Mouse (Mus musculus): Measurements from ENCODE around the gene Dtx3. TPM values are rescaled to one million over a fixed set of nuclear protein-coding genes. Genes with fewer than 3 reads are reported as not detected.
A peak's percentile ranks its signal among the peaks of the same experiment; 100 is the strongest.

Dtx3 gene
- total RNA-seq, 4 experiments from 2014 or later, result 214 to 267 (median 229) TPM

DNA sequence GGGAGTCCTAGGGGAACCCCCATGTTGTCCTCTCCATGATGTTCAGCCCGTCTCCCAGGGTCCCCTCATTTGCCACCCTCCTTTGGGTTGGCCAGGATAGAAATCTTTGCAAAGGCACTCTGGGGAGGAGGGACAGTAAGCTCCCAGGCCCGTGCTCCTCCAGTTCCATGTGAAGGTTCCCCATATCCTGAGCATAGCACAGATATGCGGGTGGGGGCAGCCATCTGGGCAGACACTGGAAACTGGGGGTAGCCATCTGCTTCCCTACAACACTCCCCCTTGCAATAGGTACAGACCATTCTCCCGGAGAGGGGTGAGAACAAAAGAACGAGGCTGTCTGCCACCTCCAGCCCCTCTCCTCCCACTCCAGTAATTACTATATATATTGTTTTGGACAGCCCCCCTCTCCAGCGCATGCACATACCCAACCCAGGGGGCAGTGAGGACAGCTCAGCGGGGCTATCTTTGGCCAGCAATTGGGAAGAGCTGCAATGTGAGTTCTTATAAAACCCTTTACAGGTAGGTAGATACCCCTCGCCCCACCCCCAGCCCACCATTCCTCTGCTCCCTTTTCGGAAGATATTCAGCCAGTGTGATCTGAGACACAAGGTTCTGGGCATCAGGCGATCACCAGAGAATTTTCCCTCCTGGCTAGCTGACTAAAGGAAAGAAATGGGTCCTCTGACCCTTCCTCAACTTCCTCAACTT is 8.0 kb downstream of the Dtx3 start:
- peak; percentile 85 to 89 for DNase-seq (ENCODE audit: low spot score in 2 of 2)

DNA sequence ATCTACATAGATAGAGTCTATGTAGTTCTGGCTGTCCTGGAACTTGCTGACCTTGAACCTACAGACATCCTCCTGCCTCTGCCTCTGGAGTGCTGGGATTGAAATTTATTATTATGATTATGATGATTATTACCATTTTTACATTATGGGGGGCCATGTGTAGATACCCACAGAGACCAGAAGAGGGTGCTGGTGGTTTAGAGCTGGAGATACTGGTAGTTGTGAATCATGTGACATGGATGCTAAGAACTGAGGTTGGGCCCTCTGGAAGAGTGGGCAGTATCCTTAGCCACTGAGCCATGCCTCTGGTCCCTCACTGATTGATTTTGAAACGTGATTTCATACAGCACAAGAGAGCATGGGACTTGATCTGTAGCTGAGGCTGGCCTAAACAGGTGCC is 9.1 kb downstream of the Dtx3 start:
- no peak for DNase-seq (ENCODE audit: low spot score in 2 of 2)

DNA sequence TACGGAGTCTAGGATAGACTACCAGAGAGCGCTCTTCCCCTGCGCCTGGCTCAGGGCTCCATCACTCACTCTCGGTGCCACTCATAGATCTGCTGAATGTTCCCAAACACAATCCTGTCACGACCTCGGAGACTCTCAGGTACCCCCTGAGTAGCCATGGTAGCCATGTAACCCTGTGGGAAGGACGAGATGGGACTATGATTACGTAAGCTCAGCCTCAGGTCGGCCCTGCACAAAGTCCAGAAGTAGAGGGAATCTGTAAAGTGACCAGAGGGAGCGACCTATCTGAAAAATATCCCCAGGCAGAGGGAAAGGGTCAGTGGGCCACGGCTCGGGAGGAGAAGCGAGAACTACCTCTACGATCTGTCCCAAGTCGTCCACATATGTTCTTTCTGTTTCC is 10.0 kb downstream of the Dtx3 start:
- DNase-seq (ENCODE audit: low spot score in 2 of 2), result no peak

DNA sequence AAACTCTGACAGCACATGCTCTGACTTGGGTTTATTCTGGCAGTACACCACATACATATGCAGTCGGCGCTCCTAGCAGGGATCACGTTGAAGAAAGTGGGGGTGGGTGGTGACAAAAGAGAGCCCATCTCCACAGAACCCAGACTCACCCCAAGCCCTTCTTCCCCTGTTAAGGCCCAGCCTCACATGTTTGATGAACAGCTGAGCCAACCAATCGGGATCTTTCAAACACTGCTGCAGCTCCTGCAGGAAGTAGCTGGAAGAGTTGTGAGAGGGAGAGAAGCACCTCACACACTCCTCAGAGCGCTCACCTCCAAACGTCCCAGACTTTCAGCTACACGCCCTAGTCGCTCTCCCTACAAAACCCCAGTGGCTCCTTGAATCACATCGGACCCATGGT is 10.4 kb downstream of the Dtx3 start:
- no peak for DNase-seq (ENCODE audit: low spot score in 2 of 2)

DNA sequence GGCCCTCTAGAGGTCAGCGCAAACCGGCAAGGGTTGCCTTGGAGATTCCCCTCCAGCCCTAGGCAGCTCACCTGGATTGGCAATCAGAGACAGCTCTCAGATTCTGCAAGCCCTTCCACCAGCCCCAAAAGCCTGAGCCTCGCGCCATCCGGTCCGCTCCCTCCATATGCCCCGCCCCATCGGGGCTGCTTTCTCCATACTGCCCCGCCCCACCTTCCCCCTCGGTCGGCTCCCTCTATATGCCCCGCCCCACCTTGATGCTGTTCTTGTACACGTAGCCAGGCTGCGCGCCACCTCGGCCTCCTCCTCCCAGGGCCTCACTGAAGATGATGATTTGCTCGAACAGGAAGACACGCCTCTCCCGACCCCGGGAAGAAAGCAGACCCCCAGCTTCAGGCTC is 11.8 kb downstream of the Dtx3 start:
- DNase-seq (ENCODE audit: low spot score in 2 of 2), result no peak

DNA sequence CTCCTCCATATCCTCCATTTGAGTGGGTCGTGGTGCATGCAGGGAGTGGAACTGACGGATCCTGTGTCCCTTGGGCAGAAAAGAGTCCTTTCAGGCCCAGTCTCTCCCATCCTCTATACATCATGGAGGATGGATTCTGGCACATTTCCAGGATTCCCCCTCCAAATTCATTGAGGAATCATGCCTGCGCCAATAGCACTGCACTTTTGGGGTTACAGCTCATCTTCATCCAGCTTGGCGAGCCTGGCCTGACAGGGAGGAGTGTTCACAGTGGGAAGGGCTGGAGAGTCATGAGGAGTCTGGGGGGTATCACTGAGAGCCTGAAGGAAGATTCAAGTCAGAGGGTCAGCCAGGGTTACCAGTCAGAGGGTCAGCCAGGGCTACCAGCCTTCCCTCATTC is 12.9 kb downstream of the Dtx3 start:
- no peak for DNase-seq (ENCODE audit: low spot score in 2 of 2)

DNA sequence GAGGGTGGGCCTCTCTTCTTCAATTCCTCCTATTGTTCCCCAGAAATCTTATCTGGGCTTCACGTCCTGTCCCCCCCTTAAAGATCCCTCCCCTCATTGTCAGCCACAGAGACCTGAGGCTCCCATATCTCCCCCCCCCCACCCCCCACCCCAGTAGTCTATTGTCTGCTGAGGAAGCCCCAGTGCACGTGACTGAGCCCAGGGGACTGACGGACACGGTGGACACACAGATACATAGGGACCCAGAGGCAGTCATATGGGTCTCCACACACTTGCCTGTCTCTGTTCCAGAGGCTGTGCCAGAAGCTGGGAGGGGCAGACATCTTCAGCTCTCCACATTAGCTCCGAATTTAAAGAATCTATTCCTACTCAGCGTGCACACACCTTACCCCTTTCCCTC is 14.0 kb downstream of the Dtx3 start:
- DNase-seq (ENCODE audit: low spot score in 2 of 2), result no peak

DNA sequence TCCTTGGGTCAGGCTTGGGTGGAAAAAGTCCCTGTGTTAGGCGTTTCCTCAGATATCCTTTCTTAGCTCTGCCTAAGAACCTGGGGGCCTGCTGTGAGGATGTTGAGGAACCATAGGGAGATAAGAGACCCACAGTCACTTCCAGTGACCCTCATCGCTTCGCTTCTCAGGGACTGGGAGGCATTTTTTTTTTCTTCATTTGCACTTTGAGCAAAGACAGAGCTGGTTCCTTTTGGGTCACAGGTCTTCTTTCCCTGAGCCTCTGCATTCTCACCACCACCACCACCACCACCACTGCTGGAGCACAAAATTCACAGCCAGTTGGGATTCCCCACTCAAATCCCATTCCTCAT is 14.9 kb downstream of the Dtx3 start:
- no peak for DNase-seq (ENCODE audit: low spot score in 2 of 2)

DNA sequence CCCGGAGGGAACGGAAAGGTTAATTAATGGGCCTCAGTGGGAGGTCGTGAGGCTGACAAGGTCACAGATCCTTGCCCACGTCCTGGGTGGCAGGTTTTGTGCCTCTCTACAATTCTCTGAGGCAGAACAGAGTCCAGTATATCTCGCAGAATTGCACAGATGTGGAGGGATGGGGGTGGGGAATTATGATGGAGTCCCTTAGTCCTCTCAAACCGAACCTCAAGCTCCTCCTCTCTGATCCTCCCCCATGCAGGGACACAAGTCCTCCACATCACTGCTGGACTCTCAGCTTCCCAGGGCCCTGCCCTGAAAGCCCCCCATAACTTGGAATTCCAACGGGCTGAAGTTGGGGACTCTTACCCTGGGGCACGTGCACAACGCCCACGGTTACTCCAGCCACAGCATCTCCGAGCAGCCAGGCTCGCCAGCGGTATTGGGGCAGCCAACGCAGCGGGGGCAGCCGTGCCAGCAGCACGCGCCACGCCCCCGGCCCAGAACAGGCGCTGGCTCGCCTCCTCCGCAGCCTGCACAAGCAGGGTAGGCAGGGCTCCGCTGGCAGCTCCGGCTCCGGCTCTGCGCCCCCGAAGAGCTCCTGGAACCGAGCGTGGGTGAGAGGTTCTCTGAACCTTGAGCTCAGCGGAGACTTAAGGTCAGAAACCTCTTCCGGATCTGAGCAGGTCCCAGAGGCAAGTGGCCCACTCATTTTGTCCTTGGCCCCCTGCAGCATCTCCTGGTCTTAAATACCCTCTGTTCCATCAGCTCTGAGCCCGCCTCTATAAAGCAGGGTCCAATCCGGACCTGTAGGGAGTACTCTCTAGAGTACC is 15.4 kb downstream of the Dtx3 start, which contains the start of gene Slc26a10:
Gene Slc26a10, minus strand, starts transcription at position 775 of the 824 bp plus-strand sequence.
- peak in 1 of 2 experiments; percentile 41 for DNase-seq (ENCODE audit: low spot score in 2 of 2)

DNA sequence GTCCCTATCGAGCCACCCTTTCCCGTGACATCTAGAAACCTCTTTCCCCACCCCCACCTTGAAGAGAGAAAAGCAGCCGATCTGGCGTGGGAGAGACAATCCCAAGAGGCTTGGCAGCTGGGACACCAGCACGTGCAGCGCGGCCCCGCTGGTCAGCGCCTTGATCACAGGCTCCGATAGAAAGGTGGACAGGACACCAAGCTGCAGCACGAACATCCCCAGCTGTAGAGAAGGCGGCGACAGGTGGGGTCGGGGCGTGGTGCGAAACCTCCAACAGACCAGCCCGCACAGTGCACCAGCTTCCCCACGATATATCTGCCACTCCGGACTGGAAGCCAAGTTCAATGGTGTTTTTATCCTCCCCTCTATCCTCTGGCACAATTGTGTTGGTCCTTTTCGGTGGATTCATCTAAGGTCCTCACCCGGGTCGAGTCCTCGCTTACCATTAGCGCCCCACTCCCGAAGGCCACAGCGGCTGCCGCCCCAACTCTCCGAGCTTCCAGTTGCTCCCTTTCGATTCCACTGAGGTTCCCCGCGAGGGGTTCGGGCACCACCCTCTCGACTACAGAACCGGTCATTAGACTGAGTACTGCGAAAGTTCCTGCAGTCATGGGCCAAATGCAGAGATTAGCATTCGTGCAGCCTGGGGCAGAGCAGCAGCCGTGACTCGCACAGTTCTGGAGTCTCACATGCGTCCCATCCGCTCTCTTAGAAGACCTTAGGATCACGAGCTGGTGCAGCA is 17.1 kb downstream of the Dtx3 start:
- DNase-seq (ENCODE audit: low spot score in 2 of 2), result peak in 1 of 2 experiments; percentile 14

DNA sequence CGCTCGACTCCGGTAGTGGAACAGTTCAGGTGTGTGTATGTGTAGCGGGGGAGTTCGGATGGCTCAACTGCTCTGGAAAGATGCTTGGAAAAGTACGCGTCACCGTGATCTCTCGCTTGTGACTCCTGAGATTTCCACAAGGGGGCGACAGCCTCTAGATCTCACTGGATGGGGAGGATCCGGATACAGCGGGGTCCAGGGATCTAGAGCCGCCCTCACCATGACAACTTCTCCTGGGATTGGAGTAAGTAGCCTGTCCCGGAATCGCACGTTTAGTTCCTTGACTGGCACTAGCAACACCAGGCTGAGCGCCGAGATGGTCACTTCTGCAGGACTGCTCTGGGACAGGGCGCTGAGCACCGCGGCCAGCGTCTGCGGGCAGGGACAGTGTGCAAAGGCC is 17.8 kb downstream of the Dtx3 start:
- peak in 1 of 2 experiments; percentile 81 for DNase-seq (ENCODE audit: low spot score in 2 of 2)

DNA sequence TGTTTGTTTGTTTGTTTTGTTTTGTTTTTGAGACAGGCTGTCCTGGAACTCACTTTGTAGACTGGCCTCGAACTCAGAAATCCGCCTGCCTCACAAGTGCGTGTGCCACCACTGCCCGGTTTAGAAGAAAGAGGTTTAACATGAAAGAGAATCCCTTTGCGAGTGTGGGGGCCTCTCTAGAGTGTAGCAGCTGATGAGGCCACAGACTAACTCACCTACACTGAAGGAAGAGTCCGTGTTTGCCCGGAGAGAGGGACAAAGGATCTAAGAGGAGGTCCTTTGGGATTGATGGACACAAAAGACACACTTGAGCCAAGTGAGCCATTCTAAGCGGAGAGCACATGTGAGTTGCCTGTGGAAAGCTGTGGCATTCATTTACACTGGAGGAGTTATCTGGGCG is 18.3 kb downstream of the Dtx3 start:
- DNase-seq (ENCODE audit: low spot score in 2 of 2), result peak in 1 of 2 experiments; percentile 3

DNA sequence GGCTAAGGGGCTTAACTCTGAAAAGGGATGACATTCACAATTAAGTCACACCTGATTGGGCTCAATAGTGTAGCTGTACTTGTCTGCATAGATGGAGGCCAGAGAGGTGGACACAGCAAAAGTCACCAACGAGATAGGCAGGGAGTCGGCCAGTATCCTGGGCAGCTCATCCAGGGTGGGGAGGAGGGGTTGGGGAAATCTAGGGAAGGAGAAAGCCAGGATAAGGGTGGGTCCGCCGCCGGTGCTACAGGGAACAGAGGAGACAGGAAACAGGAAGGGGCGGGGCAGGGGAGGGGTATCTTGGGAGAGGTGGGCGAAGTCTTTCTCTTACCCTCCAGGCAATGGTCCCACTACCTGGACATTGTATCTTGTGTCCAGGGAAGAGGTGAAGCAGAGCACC is 18.8 kb downstream of the Dtx3 start:
- no peak for DNase-seq (ENCODE audit: low spot score in 2 of 2)

DNA sequence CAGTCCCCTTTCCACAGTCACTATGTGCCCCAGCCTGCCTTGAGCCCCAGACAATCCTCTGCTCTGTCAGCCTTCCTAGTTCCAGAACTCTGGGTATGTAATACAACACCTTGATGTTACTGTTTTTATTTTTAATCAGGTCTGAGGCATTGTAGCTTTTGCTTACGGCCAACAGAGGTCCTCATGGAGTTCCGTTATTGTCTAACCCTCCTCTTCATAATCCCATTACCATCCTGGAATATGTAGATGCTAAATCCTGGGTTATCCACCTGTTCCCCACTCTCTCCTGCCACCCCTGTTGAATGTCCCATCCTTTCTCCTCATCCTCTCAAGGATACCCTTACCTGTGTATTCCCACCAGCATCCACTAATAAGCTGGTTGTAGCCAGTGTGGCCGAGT is 19.3 kb downstream of the Dtx3 start:
- no peak for DNase-seq (ENCODE audit: low spot score in 2 of 2)

DNA sequence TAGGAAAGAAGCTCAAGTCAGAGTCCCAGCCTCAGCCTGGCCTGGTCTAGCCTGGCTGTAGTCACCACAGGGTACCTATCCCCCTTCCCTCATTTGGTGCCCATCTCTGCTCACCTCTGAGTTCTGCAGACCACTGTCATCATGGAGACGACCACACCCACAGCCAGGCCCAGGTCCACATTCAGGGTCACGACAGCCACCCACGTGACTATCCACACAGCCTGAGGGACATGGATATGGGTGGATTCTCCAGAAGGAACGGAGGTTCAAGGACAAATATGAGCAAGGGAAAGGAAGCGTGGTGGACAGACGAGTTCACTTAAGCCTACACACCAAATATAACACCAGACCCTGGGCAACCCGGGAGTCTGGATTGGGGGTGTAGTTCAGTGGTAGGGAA is 21.4 kb downstream of the Dtx3 start:
- DNase-seq (ENCODE audit: low spot score in 2 of 2), result no peak

DNA sequence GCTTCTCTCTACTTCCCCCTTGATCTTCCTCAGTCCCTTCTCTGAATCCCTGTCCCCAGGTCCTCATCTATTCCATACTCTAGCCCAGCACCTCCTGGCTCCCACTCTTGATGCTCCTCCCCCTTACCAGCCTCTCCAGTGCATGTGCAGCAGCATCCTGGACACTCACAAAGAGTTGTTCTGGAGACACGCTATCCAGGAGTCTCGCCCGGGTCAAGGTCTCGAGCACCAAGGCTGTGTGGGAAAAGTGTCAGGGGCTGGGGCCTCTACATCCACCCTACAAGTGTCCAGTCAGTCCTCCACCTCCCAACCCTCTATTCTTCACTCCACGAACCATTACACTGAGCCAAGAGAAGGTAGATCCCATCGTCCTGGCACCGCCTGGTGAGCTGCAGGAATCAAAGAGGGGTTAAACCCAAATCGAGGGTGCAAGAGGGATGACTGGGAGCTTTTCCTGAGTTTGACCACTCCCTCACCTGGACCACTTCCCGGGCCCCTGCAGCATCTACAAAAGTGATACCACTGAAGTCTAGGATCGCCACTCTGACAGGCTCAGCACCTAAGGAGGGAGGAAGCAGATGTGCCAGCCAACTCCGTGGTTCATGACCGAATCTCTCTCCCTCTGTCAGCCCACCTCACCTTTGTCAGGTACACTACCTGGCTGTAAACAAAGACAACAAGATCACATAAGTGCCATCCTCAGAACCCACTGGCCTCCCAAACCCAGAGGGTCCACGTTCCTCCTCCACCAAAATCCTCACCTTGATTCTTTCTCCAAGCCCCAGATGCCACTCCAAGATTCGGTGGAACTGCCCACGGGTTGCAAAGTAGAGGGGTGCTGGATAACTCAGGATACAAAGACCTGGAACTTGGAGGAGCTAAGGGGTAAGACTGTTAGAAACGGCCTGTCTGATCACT is 22.1 kb downstream of the Dtx3 start:
- no peak for DNase-seq (ENCODE audit: low spot score in 2 of 2)

DNA sequence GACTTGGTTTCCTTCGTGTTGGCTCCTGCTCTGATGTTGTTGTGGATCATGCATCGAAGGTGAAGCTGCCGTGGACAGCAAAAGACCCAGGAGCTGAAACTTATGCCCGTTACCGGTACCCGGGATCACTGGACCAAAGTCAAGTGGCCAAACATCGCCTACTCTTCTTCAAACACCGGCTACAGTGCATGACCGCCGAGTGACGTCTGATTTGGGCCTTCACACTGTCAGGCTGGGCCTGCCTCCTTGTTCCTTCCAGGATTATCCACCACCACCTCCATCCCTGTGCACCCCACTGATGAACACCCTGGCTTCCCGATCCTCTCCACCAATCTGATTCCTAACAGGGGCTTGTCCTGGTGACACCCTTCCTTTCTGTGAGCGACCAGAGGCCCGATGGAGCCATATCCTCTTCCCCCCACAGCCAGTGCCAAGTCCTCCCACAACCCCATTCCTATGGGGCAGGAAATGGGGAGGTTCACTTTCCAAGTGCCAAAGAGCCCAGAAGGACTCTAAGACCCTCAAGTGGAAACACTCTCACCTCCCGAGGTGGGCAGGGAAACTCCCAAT is 23.8 kb downstream of the Dtx3 start:
- DNase-seq (ENCODE audit: low spot score in 2 of 2), result peak in 1 of 2 experiments; percentile 6

DNA sequence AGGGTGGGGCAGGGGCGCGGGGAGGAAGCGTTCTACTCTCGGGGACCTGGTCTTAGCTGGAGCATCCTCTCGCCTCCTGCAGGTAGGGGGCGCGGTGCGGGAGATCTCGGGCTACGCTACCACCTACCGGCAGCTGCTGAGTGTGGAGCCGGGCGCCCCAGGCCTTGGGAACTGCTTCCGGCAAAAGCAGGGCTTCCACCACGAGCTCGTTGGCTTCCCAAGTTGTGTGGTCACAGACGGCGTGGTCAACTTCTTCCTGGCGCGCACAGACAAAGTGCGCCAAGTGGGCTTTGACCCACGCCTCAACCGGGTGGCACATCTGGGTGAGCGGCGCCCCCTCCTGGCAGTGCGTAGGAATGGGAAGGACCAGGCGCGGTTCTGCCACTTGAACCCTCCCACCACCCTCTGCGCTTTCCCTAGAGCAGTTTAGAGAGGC is 24.7 kb downstream of the Dtx3 start:
- peak; percentile 39 to 66 for DNase-seq (ENCODE audit: low spot score in 2 of 2)

DNA sequence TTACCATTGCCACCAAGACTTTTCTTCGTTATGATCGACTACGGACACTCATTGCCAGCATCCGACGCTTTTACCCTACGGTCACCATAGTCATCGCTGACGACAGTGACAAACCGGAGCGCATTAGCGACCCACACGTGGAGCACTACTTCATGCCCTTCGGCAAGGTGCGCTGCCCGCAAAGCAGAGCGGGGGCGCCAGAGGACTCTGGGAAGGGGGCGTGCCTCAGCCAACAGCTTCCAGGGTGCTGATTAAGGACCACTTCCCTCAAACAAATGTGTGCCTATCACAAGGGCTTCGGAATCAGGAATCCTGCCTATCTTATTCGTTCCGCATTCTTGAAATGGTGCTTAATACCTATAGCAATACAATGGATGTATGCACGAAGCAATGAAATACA is 25.5 kb downstream of the Dtx3 start:
- DNase-seq (ENCODE audit: low spot score in 2 of 2), result no peak

DNA sequence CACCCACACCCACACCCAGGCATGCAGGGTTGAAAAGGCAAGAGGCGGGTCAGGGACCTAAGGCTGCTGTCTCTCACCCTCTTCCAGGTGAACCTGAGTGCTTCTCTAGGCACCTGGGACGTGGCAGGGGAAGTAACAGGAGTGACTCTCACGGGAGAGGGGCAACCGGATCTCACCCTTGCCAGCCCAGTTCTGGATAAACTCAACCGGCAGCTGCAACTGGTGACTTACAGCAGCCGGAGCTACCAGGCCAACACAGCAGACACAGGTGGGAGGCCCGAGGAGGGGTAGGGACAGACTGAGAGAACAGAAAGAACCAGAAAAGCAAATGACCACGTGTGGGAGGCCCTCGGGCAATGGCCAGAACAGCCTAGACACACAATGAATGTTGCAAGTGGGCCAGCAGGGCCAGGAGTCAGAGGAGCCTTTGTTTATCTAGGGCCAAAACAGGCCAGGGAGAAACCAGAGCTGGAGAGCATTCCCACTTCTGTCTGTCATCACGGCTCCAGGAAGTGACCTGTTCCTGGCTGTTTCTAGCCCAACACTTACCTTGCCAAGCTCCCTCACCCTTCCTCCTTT is 27.8 kb downstream of the Dtx3 start:
- peak in 1 of 2 experiments; percentile 13 for DNase-seq (ENCODE audit: low spot score in 2 of 2)

All from layer of hippocampus, adult 8-10 months (tissue).